Mouse (Mus musculus) forebrain, postnatal 0 days (tissue): Measurements from ENCODE around the gene Gm13090. TPM values are rescaled to one million over a fixed set of nuclear protein-coding genes. Genes with fewer than 3 reads are reported as not detected.

Source experiments
- ATAC-seq: fragments of 200-750 bp; cut with Nextera tagmentation; 2 replicates; pipeline ENCODE4 v1.8.0; 2017; ENCODE audit warnings: mild to moderate bottlenecking, moderate library complexity
- DNase-seq: peaks from one replicate; pipeline ENCODE4 v3.0.0-alpha.2; 2015
- H3K27ac ChIP-seq: fragments of 300-500 bp; sonication (generic); 2 replicates; pipeline ENCODE4 v1.5.1; 2014; ENCODE audit warnings: low read depth, mild to moderate bottlenecking, antibody characterized with exemption, low read length, moderate library complexity, mixed read lengths
- H3K27me3 ChIP-seq: fragments of 300-500 bp; sonication (generic); 2 replicates; pipeline ENCODE4 v1.6.1; 2014; ENCODE audit warnings: mild to moderate bottlenecking, low read length, mixed read lengths; ENCODE audit not compliant: insufficient read depth
- H3K36me3 ChIP-seq: fragments of 300-500 bp; sonication (generic); 2 replicates; pipeline ENCODE4 v1.6.1; 2014; ENCODE audit warnings: mild to moderate bottlenecking, moderate library complexity; ENCODE audit not compliant: insufficient read depth
- H3K4me1 ChIP-seq: fragments of 300-500 bp; sonication (generic); 2 replicates; pipeline ENCODE4 v1.6.1; 2014; ENCODE audit warnings: antibody characterized with exemption; ENCODE audit not compliant: insufficient read depth
- H3K4me2 ChIP-seq: fragments of 300-500 bp; sonication (generic); 2 replicates; pipeline ENCODE4 v1.6.1; 2014; ENCODE audit warnings: low read depth, mild to moderate bottlenecking, moderate library complexity
- H3K4me3 ChIP-seq: fragments of 300-500 bp; sonication (generic); 2 replicates; pipeline ENCODE4 v1.5.1; 2014; ENCODE audit warnings: low read depth, low read length, mixed read lengths
- H3K9ac ChIP-seq: fragments of 300-500 bp; sonication (generic); 2 replicates; pipeline ENCODE4 v1.6.1; 2014; ENCODE audit warnings: mild to moderate bottlenecking
- H3K9me3 ChIP-seq: fragments of 300-500 bp; sonication (generic); 2 replicates; pipeline ENCODE4 v1.6.1; 2016; ENCODE audit warnings: low read length
- CTCF ChIP-seq: sonication (generic); IDR thresholded peaks from 2 replicates; pipeline ENCODE4 v1.5.1; 2016; ENCODE audit warnings: antibody characterized with exemption, control low read depth, low read depth
- WGBS: fragments of 180-500 bp; shearing (Covaris S2); extraction: QIAGEN DNeasy Blood & Tissue Kit; methylation state at CpG from one replicate; pipeline ENCODE4 v1.1.7; 2014; 5-methylcytosine and 5-hydroxymethylcytosine counted together
- polyA plus RNA-seq: library from polyadenylated mRNA; unstranded; fragments of >200 nt; fragmentation: Nextera tagmentation; extraction: Ambion mirVana; gene quantifications from 2 replicates; pipeline ENCODE4 v1.2.1, GENCODE M21; 2015
- total RNA-seq: library from RNA; depleted of rRNA; stranded (reverse); fragments of >200 nt; gene quantifications from 2 replicates; pipeline ENCODE4 v1.2.3, GENCODE M21; 2014

The Gm13090 gene
- total and polyA plus RNA-seq, 2 experiments from 2014 or later: not detected

DNA sequence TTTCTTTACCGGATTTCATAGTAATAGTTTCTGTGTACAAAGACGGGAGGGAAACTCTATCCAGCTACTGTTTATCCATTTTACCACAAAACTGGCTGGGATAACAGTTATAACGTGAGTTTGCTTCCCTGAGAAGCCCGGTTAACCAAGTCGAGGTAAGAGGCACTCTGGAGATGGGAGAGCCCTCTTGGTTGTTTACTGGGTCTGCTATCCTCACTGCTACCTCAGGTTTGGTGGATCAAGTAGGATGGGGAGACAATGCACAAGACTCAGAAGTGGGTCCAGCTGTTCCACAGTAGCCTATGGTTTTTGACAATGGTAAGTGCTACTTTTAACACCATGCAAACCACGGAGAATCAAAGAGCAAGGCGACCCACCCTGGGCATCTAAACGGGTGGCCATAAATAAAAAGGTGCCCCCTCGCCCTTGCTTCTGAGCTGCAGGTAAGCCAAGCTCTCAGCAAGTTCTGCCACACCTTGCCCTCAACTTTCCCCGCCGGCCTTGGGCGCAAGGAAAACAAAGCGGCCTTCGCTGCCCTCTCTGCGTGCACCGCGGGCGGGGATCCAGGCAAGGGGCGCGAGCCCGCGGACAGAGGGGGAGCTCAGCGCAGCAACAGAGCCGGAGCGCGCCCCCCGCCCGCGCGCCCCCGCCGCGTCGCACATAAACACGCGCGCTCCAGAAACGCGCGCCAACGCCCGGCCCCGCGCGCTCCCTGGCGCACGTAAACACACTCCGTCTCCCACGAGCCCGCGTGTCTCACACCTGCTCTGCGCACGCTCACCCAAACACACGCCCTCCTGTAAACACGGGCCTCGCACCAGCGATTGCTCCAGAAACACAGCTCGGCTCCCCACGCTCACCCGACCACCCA lies 18.0 kb downstream of the Gm13090 start:
- Histone ChIP-seq H3K9ac (peak overlapping the region; percentile 96), H3K4me1 (peaks cover 25% of the 10 kb centered on the region), H3K4me3 (peak overlapping the region; percentile 96), H3K9me3 (no peaks in the 10 kb centered on the region), H3K4me2 (peak overlapping the region; percentile 60), H3K27ac (peak overlapping the region; percentile 98), H3K36me3 (no peaks in the 10 kb centered on the region), H3K27me3 (no peaks in the 10 kb centered on the region)
- WGBS: 1% methylated on average over 55 of the region's 60 CpGs
- peak; percentile 85 for DNase-seq
- peak; percentile 34 for ATAC-seq
- no peak for TF ChIP-seq CTCF

- no peak for TF ChIP-seq CTCF
- peak; percentile 98 for ATAC-seq
- H3K9me3 ChIP-seq: no peaks in the 10 kb centered on the region
These were observed 18.8 kb downstream of the Gm13090 start for GRCm38 (mm10) chr4:151108028-151108771.

DNA sequence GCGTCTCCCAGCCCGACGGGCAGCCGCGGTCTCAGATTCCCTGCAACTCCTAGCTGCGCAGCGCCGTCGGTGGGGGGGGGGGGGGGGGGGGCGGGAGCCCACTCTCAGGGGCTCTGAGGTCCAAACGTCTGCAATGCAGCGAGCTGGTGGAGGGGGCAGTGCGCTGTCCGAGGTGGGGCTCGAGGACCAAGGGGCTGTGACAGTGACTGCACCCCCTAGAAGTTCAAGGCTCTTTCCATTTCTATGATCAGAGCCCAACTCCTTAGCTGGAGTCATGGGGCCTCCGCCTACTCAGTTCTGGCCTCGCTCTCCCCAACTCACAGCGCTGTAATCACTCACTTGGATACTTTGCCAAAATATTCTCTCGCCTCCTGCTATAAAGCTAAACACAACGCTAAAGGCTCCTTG lies 19.5 kb downstream of the Gm13090 start:
- WGBS: under 1% methylated on average over 19 of the region's 20 CpGs
- ATAC-seq: peak; percentile 10
- Histone ChIP-seq H3K4me2 (peak overlapping the region; percentile 60), H3K36me3 (no peaks in the 10 kb centered on the region), H3K27me3 (no peaks in the 10 kb centered on the region), H3K4me1 (peaks cover 20% of the 10 kb centered on the region), H3K9ac (peak overlapping the region; percentile 96), H3K4me3 (peak overlapping the region; percentile 96), H3K27ac (peak overlapping the region; percentile 98), H3K9me3 (no peaks in the 10 kb centered on the region)
- DNase-seq: peak; percentile 58
- 0 out of 2 replicates have a peak, but pooled peaks have one; percentile 3 for TF ChIP-seq CTCF

More at GRCm38 (mm10) chr4:151108028-151108771, 18.8 kb downstream of the Gm13090 start:
- Histone ChIP-seq H3K36me3 (no peaks in the 10 kb centered on the region), H3K4me2 (peak overlapping the region; percentile 60), H3K9ac (peak overlapping the region; percentile 96), H3K27ac (peak overlapping the region; percentile 98), H3K4me1 (peaks cover 22% of the 10 kb centered on the region), H3K4me3 (peak overlapping the region; percentile 96), H3K27me3 (no peaks in the 10 kb centered on the region)
- peak; percentile 98 for DNase-seq
- WGBS: 2% methylated on average over 96 of the region's 101 CpGs

DNA sequence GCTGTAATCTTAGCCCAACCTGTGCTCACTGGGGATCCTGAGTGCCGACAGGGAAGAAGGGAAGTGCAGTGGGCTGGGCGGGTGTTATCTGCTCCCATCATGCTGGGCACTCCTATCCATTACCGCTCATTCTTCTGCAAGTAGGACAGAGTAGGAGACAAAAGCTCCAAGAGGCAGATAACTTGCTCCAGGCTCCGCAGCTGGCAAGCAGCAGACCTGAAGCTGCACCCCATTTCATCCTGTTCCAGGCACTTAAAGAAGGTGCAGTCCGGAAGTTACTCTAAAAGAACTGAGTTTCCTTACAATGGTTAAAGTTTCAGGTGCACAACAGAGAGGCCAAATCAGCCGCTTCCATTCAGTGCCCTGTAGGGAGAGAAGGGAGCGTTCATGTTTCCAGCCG lies 21.9 kb downstream of the Gm13090 start:
- 67% methylated on average over 8 of the region's 8 CpGs for WGBS
- no peak for TF ChIP-seq CTCF

DNA sequence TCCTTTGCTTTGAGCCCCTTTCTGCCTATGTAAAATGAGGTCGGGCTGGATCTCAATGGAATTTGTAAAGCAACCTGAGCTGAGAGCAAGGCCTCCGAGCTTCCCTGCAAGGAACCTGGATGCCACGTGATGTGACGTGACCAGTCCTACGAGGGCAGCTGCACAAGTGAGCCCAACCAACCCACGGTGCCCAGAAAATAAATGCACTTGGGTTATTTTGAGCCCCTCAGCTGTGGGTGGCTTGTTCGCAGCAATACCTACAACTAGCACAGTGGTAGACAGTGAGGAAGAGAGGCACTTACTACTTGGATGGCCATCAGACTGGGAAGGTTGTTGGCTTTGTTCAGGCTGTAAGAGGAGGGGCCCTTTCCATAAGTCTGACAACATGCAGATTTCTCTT lies 25.2 kb downstream of the Gm13090 start:
- TF ChIP-seq CTCF: no peak
- Histone ChIP-seq H3K9ac (no peak overlapping the region), H3K9me3 (no peaks in the 10 kb centered on the region), H3K36me3 (no peaks in the 10 kb centered on the region), H3K4me3 (no peak overlapping the region), H3K27me3 (no peaks in the 10 kb centered on the region), H3K27ac (no peak overlapping the region), H3K4me2 (no peak overlapping the region), H3K4me1 (no peaks in the 10 kb centered on the region)
- 90% methylated on average over 7 of the region's 7 CpGs for WGBS
- no peak for DNase-seq
- no peak for ATAC-seq

More for the DNA sequence above, 21.9 kb downstream of the Gm13090 start:
- H3K9me3 ChIP-seq: no peaks in the 10 kb centered on the region
- no peaks in the 10 kb centered on the region for H3K27me3 ChIP-seq
- no peaks in the 10 kb centered on the region for H3K4me1 ChIP-seq
- H3K36me3 ChIP-seq: no peaks in the 10 kb centered on the region
- DNase-seq (no peak), ATAC-seq (no peak)
- no peak overlapping the region for H3K4me3 ChIP-seq
- H3K9ac ChIP-seq: no peak overlapping the region
- H3K27ac ChIP-seq: no peak overlapping the region
- H3K4me2 ChIP-seq: no peak overlapping the region

GRCm38 (mm10) chr4:151118883-151119282 lies 29.5 kb downstream of the Gm13090 start:
- ATAC-seq (no peak), DNase-seq (no peak)
- no peak overlapping the region for H3K27ac ChIP-seq
- H3K4me2 ChIP-seq: no peak overlapping the region
- H3K4me1 ChIP-seq: no peaks in the 10 kb centered on the region
- WGBS: 74% methylated on average over 3 of the region's 3 CpGs
- H3K9ac ChIP-seq: no peak overlapping the region
- H3K27me3 ChIP-seq: no peaks in the 10 kb centered on the region
- H3K4me3 ChIP-seq: no peak overlapping the region
- H3K36me3 ChIP-seq: peaks cover 7% of the 10 kb centered on the region; the same call in 1 of the 2 replicates
- H3K9me3 ChIP-seq: no peaks in the 10 kb centered on the region
- TF ChIP-seq CTCF: no peak
